Mouse (Mus musculus): ENCODE data around the gene Baat.

DNA sequence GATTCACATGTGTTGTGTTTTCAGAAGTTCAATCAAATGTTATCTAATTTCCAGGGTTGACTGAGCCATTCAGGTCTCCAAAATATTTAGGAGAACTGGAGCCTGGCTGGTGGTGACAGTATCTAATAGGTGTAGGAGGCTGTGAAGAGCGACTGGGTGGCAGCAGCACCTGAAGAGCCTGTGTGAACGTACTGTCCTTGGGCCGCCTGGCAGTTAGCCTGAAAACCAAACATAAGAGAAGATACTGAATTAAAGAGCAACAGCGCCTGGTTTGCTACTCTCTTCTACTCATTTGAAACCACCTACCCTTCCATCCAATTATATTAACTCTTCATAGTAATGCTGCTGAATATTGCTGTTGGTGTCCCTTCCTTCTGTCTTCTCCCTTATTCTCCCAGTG lies 30.3 kb upstream of the Baat start:
- no peak for TF ChIP-seq MAX (IDR thresholded peaks at IDR 0.05)
- no peak for TF ChIP-seq CTCF (IDR thresholded peaks at IDR 0.05; ENCODE audit: control insufficient read depth, insufficient read depth, insufficient read length)
- no peak for TF ChIP-seq CEBPB (IDR thresholded peaks at IDR 0.05; ENCODE audit: low read depth)
- TF ChIP-seq USF1 (IDR thresholded peaks at IDR 0.05; ENCODE audit: low read depth): no peak
- no peak for TF ChIP-seq FOSL1 (IDR thresholded peaks at IDR 0.05; ENCODE audit: insufficient read depth, low read length, poor library complexity, severe bottlenecking)

Data from C2C12 (cell line).